Mouse (Mus musculus) Patski (cell line): ENCODE measurements at regions not wholly inside any gene's neighbourhood (a gene's known extent, or its start where the extent isn't known, plus 50 kb on each side); places are given as distances from the start of the nearest gene placed in this dataset.

Source experiments
- ATAC-seq: fragments of 100-300 bp; one replicate; pipeline ENCODE4 v1.8.0; 2021
- CTCF ChIA-PET: fragments of 350-600 bp; sonication (Branson Sonifier 250); formaldehyde crosslinking; loops from one replicate; lab custom pipeline; 2022; ENCODE audit warnings: inconsistent platforms; lab: Charles Lee
- POLR2A ChIA-PET: fragments of 350-600 bp; sonication (Branson Sonifier 250); formaldehyde crosslinking; loops from one replicate; lab custom pipeline; 2022; ENCODE audit warnings: antibody characterized with exemption, inconsistent platforms; lab: Charles Lee
- DNase-seq: peaks from one replicate; pipeline ENCODE4 v3.0.0-alpha.2; 2011; ENCODE audit warnings: low read depth, low spot score
- H3K27me3 ChIP-seq: fragments of 371-371 bp; one replicate; pipeline ENCODE4 v1.5.1; 2021
- CTCF ChIP-seq: fragments of 100-300 bp; IDR thresholded peaks from one replicate; pipeline ENCODE4 v1.5.1; 2021
- in situ Hi-C: fragments of 300-500 bp; cut with MboI; formaldehyde crosslinking; loops from 3 replicates; pipeline ENCODE4 v1.11.1; 2018; ENCODE audit warnings: low pct_unique_long_range_greater_than_20kb, mixed read lengths

GRCm38 (mm10) chr10:9030486-9030885 lies 144.6 kb upstream of the Sash1 start:
- ChIA-PET CTCF (no interaction called here), POLR2A (no interaction called here)
- peaks cover 3% of the 10 kb centered on the region for H3K27me3 ChIP-seq
- in situ Hi-C loops, result no loop called here
- DNase-seq (no peak), ATAC-seq (no peak)
- TF ChIP-seq CTCF, result no peak

GRCm38 (mm10) chr10:9029506-9029905 lies 143.6 kb upstream of the Sash1 start:
- CTCF ChIA-PET, result no interaction called here
- TF ChIP-seq CTCF, result no peak
- ATAC-seq (no peak), DNase-seq (no peak)
- peaks cover 3% of the 10 kb centered on the region for H3K27me3 ChIP-seq
- in situ Hi-C loops, result no loop called here
- POLR2A ChIA-PET, result no interaction called here

- H3K27me3 ChIP-seq, result peaks cover 8% of the 10 kb centered on the region
- ATAC-seq (no peak), DNase-seq (no peak)
- in situ Hi-C loops, result no loop called here
- POLR2A ChIA-PET, result no interaction called here
- TF ChIP-seq CTCF, result no peak
- CTCF ChIA-PET, result no interaction called here
Observed at GRCm38 (mm10) chr10:9027070-9027807, 141.4 kb upstream of the Sash1 start.

- peaks cover 11% of the 10 kb centered on the region for H3K27me3 ChIP-seq
- in situ Hi-C loops, result no loop called here
- POLR2A ChIA-PET, result no interaction called here
- ATAC-seq (no peak), DNase-seq (no peak)
- CTCF ChIA-PET, result no interaction called here
- TF ChIP-seq CTCF, result no peak
Observed at GRCm38 (mm10) chr10:9014810-9015505, 129.1 kb upstream of the Sash1 start.

- in situ Hi-C loops, result no loop called here
Observed at GRCm38 (mm10) chr10:9013549-9013925, 127.7 kb upstream of the Sash1 start.

GRCm38 (mm10) chr10:9012829-9013548 lies 127.1 kb upstream of the Sash1 start:
- H3K27me3 ChIP-seq, result peaks cover 5% of the 10 kb centered on the region
- DNase-seq (no peak), ATAC-seq (no peak)
- peak; percentile 72 for TF ChIP-seq CTCF
- ChIA-PET POLR2A (no interaction called here), CTCF (interaction anchor here (0.9 to 1.9 kb wide), 3 partner anchors 10 to 239 kb away, joined by 3 to 8 read pairs (median 4); no protein-coding TSS in a partner anchor)
- in situ Hi-C loops, result no loop called here

More at GRCm38 (mm10) chr10:9013549-9013925, 127.7 kb upstream of the Sash1 start:
- DNase-seq (no peak), ATAC-seq (no peak)
- peaks cover 5% of the 10 kb centered on the region for H3K27me3 ChIP-seq
- no peak for TF ChIP-seq CTCF
- ChIA-PET POLR2A (no interaction called here), CTCF (interaction anchor here (1.9 kb wide), 1 partner anchor 14 kb away, joined by 8 read pairs; no protein-coding TSS in a partner anchor)

GRCm38 (mm10) chr10:9011906-9012305 lies 126.0 kb upstream of the Sash1 start:
- no peak for DNase-seq
- H3K27me3 ChIP-seq, result peaks cover 5% of the 10 kb centered on the region

GRCm38 (mm10) chr10:9010191-9010590 lies 124.3 kb upstream of the Sash1 start:
- TF ChIP-seq CTCF, result no peak
- no peak for ATAC-seq
- peaks cover 5% of the 10 kb centered on the region for H3K27me3 ChIP-seq
- ChIA-PET CTCF (no interaction called here), POLR2A (no interaction called here)
- in situ Hi-C loops, result no loop called here
- no peak for DNase-seq

More at GRCm38 (mm10) chr10:9011906-9012305, 126.0 kb upstream of the Sash1 start:
- no peak for ATAC-seq
- CTCF ChIA-PET, result interaction anchor here (0.9 to 1.9 kb wide), 2 partner anchors 12 to 238 kb away, joined by 4 to 8 read pairs; no protein-coding TSS in a partner anchor
- POLR2A ChIA-PET, result no interaction called here
- in situ Hi-C loops, result no loop called here
- TF ChIP-seq CTCF, result no peak

- no peak for TF ChIP-seq CTCF
- in situ Hi-C loops, result no loop called here
- DNase-seq (no peak), ATAC-seq (no peak)
- CTCF ChIA-PET, result interaction anchor here (1.7 kb wide), 1 partner anchor 10 kb away, joined by 4 read pairs; no protein-coding TSS in a partner anchor
- POLR2A ChIA-PET, result no interaction called here
- no peaks in the 10 kb centered on the region for H3K27me3 ChIP-seq
Observed at GRCm38 (mm10) chr10:9005140-9005909, 119.5 kb upstream of the Sash1 start.

GRCm38 (mm10) chr10:9002261-9002660 lies 116.4 kb upstream of the Sash1 start:
- in situ Hi-C loops, result no loop called here
- ChIA-PET POLR2A (no interaction called here), CTCF (no interaction called here)
- ATAC-seq, result no peak
- H3K27me3 ChIP-seq, result no peaks in the 10 kb centered on the region
- no peak for DNase-seq
- no peak for TF ChIP-seq CTCF
